In genomic region chr8:120485551-120486476, GRCm38 (mm10) we compare ENCODE assay signal across 8 mouse cellular contexts.
DNase-seq lines count a peak whose midpoint lies in the region; ATAC-seq and TF ChIP-seq lines count a peak whose summit lies in the region.

No protein-coding gene starts in this region.

- no peaks in the 10 kb centered on the region for H3K9me3 ChIP-seq in lung, embryonic 16.5 days (ENCODE audit: control insufficient read depth, low read length)
- no peaks in the 10 kb centered on the region for H3K9me3 ChIP-seq in limb, embryonic 13.5 days

- H3K27me3 ChIP-seq in lung, embryonic 16.5 days (ENCODE audit: control insufficient read depth, insufficient read depth, low read depth, low read length) = no peaks in the 10 kb centered on the region
- H3K27me3 ChIP-seq in limb, embryonic 13.5 days = peaks cover 62% of the 10 kb centered on the region
- no peaks in the 10 kb centered on the region for H3K27me3 ChIP-seq in spleen, adult 2 months (ENCODE audit: control insufficient read depth, insufficient read depth, low read length)

- no peak overlapping the region for H3K27ac ChIP-seq in lung, embryonic 16.5 days (ENCODE audit: low read length)
- no peak overlapping the region for H3K27ac ChIP-seq in limb, embryonic 13.5 days
- peak overlapping the region; percentile 96; the same call in 1 of the 2 replicates for H3K27ac ChIP-seq in spleen, adult 2 months (ENCODE audit: insufficient read depth, low read length)

- peak overlapping the region; percentile 87 for H3K9ac ChIP-seq in lung, embryonic 16.5 days (ENCODE audit: low read length)
- H3K9ac ChIP-seq in limb, embryonic 13.5 days = peak overlapping the region; percentile 20; the same call in 1 of the 2 replicates

- DNase-seq in lung, postnatal 36 days = no peak
- DNase-seq in spleen, adult 2 months (ENCODE audit: low read depth in 1 of 2, low spot score in 2 of 2) = no peak
- no peak for DNase-seq in ovary, postnatal 36 days (ENCODE audit: low spot score)
- DNase-seq in left cerebral cortex, adult 8-10 months (ENCODE audit: low spot score in 2 of 2) = no peak
- no peak for DNase-seq in left cerebral cortex, postnatal 10 days (ENCODE audit: extremely low spot score in 1 of 2, low spot score in 2 of 2)

- WGBS in lung, embryonic 16.5 days = 48% methylated on average over 21 of the region's 21 CpGs
- WGBS in limb, embryonic 13.5 days = 17% methylated on average over 21 of the region's 21 CpGs
- 62% methylated on average over 21 of the region's 21 CpGs for WGBS in spleen, adult 2 months

- intact Hi-C loops in left cerebral cortex, postnatal 10 days (cut with DNase I) = loop anchor here (5.0 kb wide), 1 partner anchor 69 kb away; no protein-coding TSS in a partner anchor

- H3K4me2 ChIP-seq in lung, embryonic 16.5 days (ENCODE audit: low read depth, low read length) = peak overlapping the region; percentile 98; the same call in 1 of the 2 replicates
- H3K4me2 ChIP-seq in limb, embryonic 13.5 days (replicated peaks) = peak overlapping the region; percentile 100

- no peaks in the 10 kb centered on the region for H3K36me3 ChIP-seq in lung, embryonic 16.5 days (ENCODE audit: control insufficient read depth, insufficient read depth, low read length)
- no peaks in the 10 kb centered on the region for H3K36me3 ChIP-seq in limb, embryonic 13.5 days
- no peaks in the 10 kb centered on the region for H3K36me3 ChIP-seq in spleen, adult 2 months (ENCODE audit: control insufficient read depth, insufficient read depth, low read length)

- no peak for TF ChIP-seq POLR2A in spleen, adult 2 months (IDR thresholded peaks at IDR 0.05; ENCODE audit: low read depth, low read length)

- no peak for ATAC-seq in lung, embryonic 16.5 days (ENCODE audit: low read depth)
- peak; percentile 60 for ATAC-seq in erythroblast, adult 5-6 weeks (replicated peaks; ENCODE audit: low FRiP score, poor library complexity, severe bottlenecking)
- no peak for ATAC-seq in limb, embryonic 13.5 days (ENCODE audit: low FRiP score, low read depth)

- peak overlapping the region; percentile 65 for H3K4me3 ChIP-seq in lung, embryonic 16.5 days (ENCODE audit: low read length)
- peak overlapping the region; percentile 72; the same call in 1 of the 2 replicates for H3K4me3 ChIP-seq in limb, embryonic 13.5 days
- H3K4me3 ChIP-seq in spleen, adult 2 months (ENCODE audit: extremely low read depth, insufficient read depth, insufficient read length) = no peak overlapping the region

- H3K4me1 ChIP-seq in lung, embryonic 16.5 days (replicated peaks; ENCODE audit: control insufficient read depth, insufficient read depth, low read length) = peaks cover 54% of the 10 kb centered on the region
- peaks cover 69% of the 10 kb centered on the region for H3K4me1 ChIP-seq in limb, embryonic 13.5 days
- H3K4me1 ChIP-seq in spleen, adult 2 months (ENCODE audit: control insufficient read depth, insufficient read depth, insufficient read length) = peaks cover 28% of the 10 kb centered on the region

- no peak for TF ChIP-seq CTCF in spleen, adult 2 months (IDR thresholded peaks at IDR 0.05; ENCODE audit: extremely low read depth, insufficient read depth, insufficient read length, insufficient replicate concordance)
